Mouse (Mus musculus): ENCODE results near the gene Socs1. TPM values are rescaled to one million over a fixed set of nuclear protein-coding genes. Genes with fewer than 3 reads are reported as not detected.

Socs1 gene
- polyA plus RNA-seq, 1 experiment = 4.8 TPM

- Histone ChIP-seq H3K4me3 (replicated peaks; ENCODE audit: control insufficient read depth, low read depth, low read length) (no peak overlapping the region), H3K27ac (ENCODE audit: control insufficient read depth, insufficient read depth, low read depth, low read length, poor library complexity) (peak overlapping the region; percentile 25; the same call in 1 of the 2 replicates), H3K4me1 (ENCODE audit: control insufficient read depth, insufficient read depth, low read length) (peaks cover 9% of the 10 kb centered on the region)
- TF ChIP-seq POLR2A (IDR thresholded peaks at IDR 0.05; ENCODE audit: borderline replicate concordance, control insufficient read depth, low read depth, low read length) = no peak
- no peak for TF ChIP-seq CTCF (IDR thresholded peaks at IDR 0.05; ENCODE audit: control insufficient read depth, insufficient read depth, low read length)
- 21% methylated on average over 4 of the region's 4 CpGs for WGBS
Observed at GRCm38 (mm10) chr16:10774726-10775125, 10.6 kb downstream of the Socs1 start.

GRCm38 (mm10) chr16:10773543-10773942 lies 11.8 kb downstream of the Socs1 start:
- WGBS = 89% methylated on average over 8 of the region's 8 CpGs
- Histone ChIP-seq H3K4me1 (ENCODE audit: control insufficient read depth, insufficient read depth, low read length) (peaks cover 11% of the 10 kb centered on the region), H3K4me3 (replicated peaks; ENCODE audit: control insufficient read depth, low read depth, low read length) (no peak overlapping the region), H3K27ac (ENCODE audit: control insufficient read depth, insufficient read depth, low read depth, low read length, poor library complexity) (no peak overlapping the region)
- TF ChIP-seq POLR2A (IDR thresholded peaks at IDR 0.05; ENCODE audit: borderline replicate concordance, control insufficient read depth, low read depth, low read length) = no peak
- no peak for TF ChIP-seq CTCF (IDR thresholded peaks at IDR 0.05; ENCODE audit: control insufficient read depth, insufficient read depth, low read length)

GRCm38 (mm10) chr16:10771769-10772510 lies 13.4 kb downstream of the Socs1 start:
- H3K27ac ChIP-seq (ENCODE audit: control insufficient read depth, insufficient read depth, low read depth, low read length, poor library complexity) = peak overlapping the region; percentile 45
- H3K4me3 ChIP-seq (replicated peaks; ENCODE audit: control insufficient read depth, low read depth, low read length) = no peak overlapping the region
- WGBS = 26% methylated on average over 19 of the region's 19 CpGs
- H3K4me1 ChIP-seq (ENCODE audit: control insufficient read depth, insufficient read depth, low read length) = peaks cover 13% of the 10 kb centered on the region
- TF ChIP-seq CTCF (IDR thresholded peaks at IDR 0.05; ENCODE audit: control insufficient read depth, insufficient read depth, low read length) = no peak
- TF ChIP-seq POLR2A (IDR thresholded peaks at IDR 0.05; ENCODE audit: borderline replicate concordance, control insufficient read depth, low read depth, low read length) = no peak

GRCm38 (mm10) chr16:10770531-10771325 lies 14.6 kb downstream of the Socs1 start:
- TF ChIP-seq CTCF (IDR thresholded peaks at IDR 0.05; ENCODE audit: control insufficient read depth, insufficient read depth, low read length) = no peak
- no peak for TF ChIP-seq POLR2A (IDR thresholded peaks at IDR 0.05; ENCODE audit: borderline replicate concordance, control insufficient read depth, low read depth, low read length)
- peaks cover 13% of the 10 kb centered on the region for H3K4me1 ChIP-seq (ENCODE audit: control insufficient read depth, insufficient read depth, low read length)
- H3K27ac ChIP-seq (ENCODE audit: control insufficient read depth, insufficient read depth, low read depth, low read length, poor library complexity) = no peak overlapping the region
- H3K4me3 ChIP-seq (replicated peaks; ENCODE audit: control insufficient read depth, low read depth, low read length) = no peak overlapping the region
- 33% methylated on average over 4 of the region's 4 CpGs for WGBS

GRCm38 (mm10) chr16:10769661-10770060 lies 15.7 kb downstream of the Socs1 start:
- TF ChIP-seq POLR2A (IDR thresholded peaks at IDR 0.05; ENCODE audit: borderline replicate concordance, control insufficient read depth, low read depth, low read length) (no peak), CTCF (IDR thresholded peaks at IDR 0.05; ENCODE audit: control insufficient read depth, insufficient read depth, low read length) (no peak)
- 14% methylated on average over 2 of the region's 2 CpGs for WGBS
- H3K4me3 ChIP-seq (replicated peaks; ENCODE audit: control insufficient read depth, low read depth, low read length) = no peak overlapping the region
- 0 out of 2 replicates have a peak overlapping the region, but pooled peaks have one; percentile 19 for H3K27ac ChIP-seq (ENCODE audit: control insufficient read depth, insufficient read depth, low read depth, low read length, poor library complexity)
- peaks cover 13% of the 10 kb centered on the region for H3K4me1 ChIP-seq (ENCODE audit: control insufficient read depth, insufficient read depth, low read length)

- peaks cover 13% of the 10 kb centered on the region for H3K4me1 ChIP-seq (ENCODE audit: control insufficient read depth, insufficient read depth, low read length)
- 4% methylated on average over 9 of the region's 9 CpGs for WGBS
- no peak overlapping the region for H3K27ac ChIP-seq (ENCODE audit: control insufficient read depth, insufficient read depth, low read depth, low read length, poor library complexity)
- TF ChIP-seq POLR2A (IDR thresholded peaks at IDR 0.05; ENCODE audit: borderline replicate concordance, control insufficient read depth, low read depth, low read length) (no peak), CTCF (IDR thresholded peaks at IDR 0.05; ENCODE audit: control insufficient read depth, insufficient read depth, low read length) (no peak)
- no peak overlapping the region for H3K4me3 ChIP-seq (replicated peaks; ENCODE audit: control insufficient read depth, low read depth, low read length)
Observed at GRCm38 (mm10) chr16:10768821-10769220, 16.5 kb downstream of the Socs1 start.

GRCm38 (mm10) chr16:10767158-10767557 lies 18.2 kb downstream of the Socs1 start:
- H3K27ac ChIP-seq (ENCODE audit: control insufficient read depth, insufficient read depth, low read depth, low read length, poor library complexity) = no peak overlapping the region
- 44% methylated on average over 4 of the region's 4 CpGs for WGBS
- no peak overlapping the region for H3K4me3 ChIP-seq (replicated peaks; ENCODE audit: control insufficient read depth, low read depth, low read length)
- peaks cover 13% of the 10 kb centered on the region for H3K4me1 ChIP-seq (ENCODE audit: control insufficient read depth, insufficient read depth, low read length)
- TF ChIP-seq POLR2A (IDR thresholded peaks at IDR 0.05; ENCODE audit: borderline replicate concordance, control insufficient read depth, low read depth, low read length) (no peak), CTCF (IDR thresholded peaks at IDR 0.05; ENCODE audit: control insufficient read depth, insufficient read depth, low read length) (peak; percentile 62)

- WGBS = 12% methylated on average over 2 of the region's 2 CpGs
- TF ChIP-seq POLR2A (IDR thresholded peaks at IDR 0.05; ENCODE audit: borderline replicate concordance, control insufficient read depth, low read depth, low read length) (no peak), CTCF (IDR thresholded peaks at IDR 0.05; ENCODE audit: control insufficient read depth, insufficient read depth, low read length) (no peak)
- no peak overlapping the region for H3K27ac ChIP-seq (ENCODE audit: control insufficient read depth, insufficient read depth, low read depth, low read length, poor library complexity)
- H3K4me1 ChIP-seq (ENCODE audit: control insufficient read depth, insufficient read depth, low read length) = peaks cover 4% of the 10 kb centered on the region; the same call in 1 of the 2 replicates
- no peak overlapping the region for H3K4me3 ChIP-seq (replicated peaks; ENCODE audit: control insufficient read depth, low read depth, low read length)
Observed at GRCm38 (mm10) chr16:10764323-10764722, 21.0 kb downstream of the Socs1 start.

Data from bone marrow, adult 2 months (tissue).